Mouse (Mus musculus) adrenal gland, postnatal 36 days (tissue): Measurements from ENCODE around the gene Lcmt1. TPM values are rescaled to one million over a fixed set of nuclear protein-coding genes. Genes with fewer than 3 reads are reported as not detected.

Experiments
- DNase-seq, 2 experiments: peaks; one replicate each; pipeline ENCODE4 v3.0.0; 2021; ENCODE audit warnings: mixed read lengths in 1 of 2
- long read RNA-seq, 2 experiments: library from polyadenylated mRNA; stranded (forward); transcript quantifications; one replicate each; pipeline ENCODE4 v2.0.0; 2021; ENCODE audit warnings: borderline sequencing depth in 2 of 2
- total RNA-seq, 2 experiments: library from RNA; stranded (reverse); gene quantifications; 2 replicates each; pipeline ENCODE4 v1.2.3; 2021

Lcmt1 gene
- 10 to 100 TPM; 24.9 to 29.4 TPM for total RNA-seq
- long read RNA-seq, experiment 1, transcript Lcmt1-201 (11 exons, 1,369 nt): major isoform, 51 of 54 reads
- long read RNA-seq, experiment 1, partial matches to known transcripts: 2 of 54 reads
- long read RNA-seq, experiment 1, other reads (novel, unspliced or antisense): 1 of 54 reads
- long read RNA-seq, experiment 2, transcript Lcmt1-201 (11 exons, 1,369 nt): major isoform, 17 of 22 reads
- long read RNA-seq, experiment 2, partial matches to known transcripts: 2 of 22 reads
- long read RNA-seq, experiment 2, other reads (novel, unspliced or antisense): 2 of 22 reads

- DNase-seq: peak; percentile 97 to 98
These were observed at the start of gene Lcmt1, which contains the start of gene Arhgap17 for GRCm38 (mm10) chr7:123369759-123370481. TSS of gene Lcmt1 (plus strand) at chr7:123369784. TSS of gene Arhgap17 (minus strand) at chr7:123369915.

- DNase-seq: no peak
These were observed 47.0 kb upstream of the Lcmt1 start for GRCm38 (mm10) chr7:123322452-123323121.

GRCm38 (mm10) chr7:123323388-123323787 lies 46.2 kb upstream of the Lcmt1 start:
- DNase-seq: no peak

- no peak for DNase-seq
These were observed 45.5 kb upstream of the Lcmt1 start for GRCm38 (mm10) chr7:123324105-123324504.

GRCm38 (mm10) chr7:123326062-123326461 lies 43.5 kb upstream of the Lcmt1 start:
- no peak for DNase-seq

- no peak for DNase-seq
These were observed 42.7 kb upstream of the Lcmt1 start for GRCm38 (mm10) chr7:123326901-123327300.

GRCm38 (mm10) chr7:123327909-123328308 lies 41.7 kb upstream of the Lcmt1 start:
- DNase-seq: no peak

GRCm38 (mm10) chr7:123330506-123330905 lies 39.1 kb upstream of the Lcmt1 start:
- no peak for DNase-seq

- no peak for DNase-seq
These were observed 33.3 kb upstream of the Lcmt1 start for GRCm38 (mm10) chr7:123336322-123336721.

- peak; percentile 12 to 27 for DNase-seq
These were observed 31.2 kb upstream of the Lcmt1 start for GRCm38 (mm10) chr7:123338351-123338750.

- DNase-seq: peak in 1 of 2 experiments; percentile 24
These were observed 27.7 kb upstream of the Lcmt1 start for GRCm38 (mm10) chr7:123341896-123342295.

- no peak for DNase-seq
These were observed 25.4 kb upstream of the Lcmt1 start for GRCm38 (mm10) chr7:123344079-123344780.

- no peak for DNase-seq
These were observed 24.5 kb upstream of the Lcmt1 start for GRCm38 (mm10) chr7:123345041-123345544.

- no peak for DNase-seq
These were observed 22.8 kb upstream of the Lcmt1 start for GRCm38 (mm10) chr7:123346631-123347290.

- no peak for DNase-seq
These were observed 19.8 kb upstream of the Lcmt1 start for GRCm38 (mm10) chr7:123349813-123350212.

- DNase-seq: no peak
These were observed 19.3 kb upstream of the Lcmt1 start for GRCm38 (mm10) chr7:123350243-123350642.

GRCm38 (mm10) chr7:123353081-123353480 lies 16.5 kb upstream of the Lcmt1 start:
- DNase-seq: no peak

- DNase-seq: no peak
These were observed 15.7 kb upstream of the Lcmt1 start for GRCm38 (mm10) chr7:123353879-123354278.

- no peak for DNase-seq
These were observed 15.2 kb upstream of the Lcmt1 start for GRCm38 (mm10) chr7:123354392-123354791.

GRCm38 (mm10) chr7:123354851-123355250 lies 14.7 kb upstream of the Lcmt1 start:
- no peak for DNase-seq

- no peak for DNase-seq
These were observed 13.4 kb upstream of the Lcmt1 start for GRCm38 (mm10) chr7:123356158-123356557.
